Mouse (Mus musculus): ENCODE data around the gene Akap2.

The Akap2 gene

DNA sequence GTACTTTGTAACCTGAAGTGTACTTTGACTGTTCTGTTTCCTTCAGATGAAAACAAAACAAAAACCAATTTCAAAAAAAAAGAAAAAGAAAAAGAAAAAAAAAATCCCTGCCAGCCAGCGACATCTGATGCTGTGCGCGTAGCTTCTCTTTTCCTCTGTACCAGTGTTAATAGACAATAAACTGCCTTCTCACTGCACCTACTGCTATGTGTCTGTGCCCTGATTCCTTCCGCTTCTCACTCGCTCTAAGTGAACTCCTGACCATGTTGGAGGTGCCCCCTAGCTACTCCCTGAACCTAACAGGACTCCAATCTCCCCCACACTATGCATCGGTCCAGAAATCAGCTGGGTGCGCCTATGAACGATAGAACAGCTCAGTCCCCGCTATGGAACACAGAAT is at the start of gene Akap2:
TSS of gene Akap2 (plus strand) at position 304 of the 400 bp plus-strand sequence.
- in situ Hi-C loops (cut with MboI, MseI) = no loop called here

DNA sequence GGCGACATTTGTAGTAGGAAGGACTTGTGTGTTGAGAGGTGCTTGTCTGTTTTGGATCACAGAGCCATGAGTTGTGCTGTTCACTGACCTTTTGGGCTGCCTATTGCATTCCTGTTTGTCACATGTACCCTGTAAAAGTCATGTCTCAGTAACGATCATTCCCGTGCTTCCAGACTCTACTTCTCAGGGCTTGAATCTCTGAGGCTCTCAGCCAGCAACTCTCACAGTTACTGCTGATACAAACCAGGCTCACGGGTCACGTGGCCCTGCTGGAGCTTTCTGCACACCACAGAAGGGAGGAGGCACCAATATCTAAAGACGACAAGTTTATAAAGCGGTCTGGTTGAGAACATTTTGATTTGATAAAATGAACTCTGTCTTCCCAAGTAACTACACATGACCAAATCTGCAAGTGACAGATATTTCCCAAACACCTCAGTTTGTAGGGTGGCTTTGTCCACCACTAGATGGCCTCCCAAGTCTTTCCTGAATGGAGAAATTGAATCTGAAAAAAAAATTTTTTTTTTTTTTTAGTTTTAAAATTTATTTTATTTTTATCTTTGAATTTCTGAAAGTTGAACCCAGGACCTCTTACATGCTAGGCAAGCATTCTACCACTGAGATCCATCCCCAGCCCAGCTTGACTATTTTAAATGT is 46.5 kb upstream of the Akap2 start:
- in situ Hi-C loops (cut with MboI, MseI) = loop anchor here (5.0 kb wide), 1 partner anchor 211 kb away; no protein-coding TSS in a partner anchor

DNA sequence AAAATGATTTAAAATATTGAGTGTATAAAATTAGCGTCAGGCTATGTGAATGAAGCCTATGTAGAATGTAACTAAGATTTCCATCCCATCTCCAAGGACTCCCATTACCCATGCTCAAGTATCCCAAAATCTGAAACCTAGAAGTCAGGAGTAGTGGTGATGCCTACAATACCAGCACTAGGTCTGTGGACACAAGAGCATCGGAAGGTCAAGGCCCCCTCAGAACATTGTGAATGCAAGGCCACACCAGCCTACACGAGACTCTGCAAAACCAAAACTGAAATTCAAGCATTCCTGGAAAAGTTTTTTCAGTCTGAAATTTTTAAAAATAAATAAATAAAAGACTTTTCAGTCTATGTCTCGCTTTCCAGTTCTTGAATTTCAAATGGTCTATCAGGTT is 44.9 kb upstream of the Akap2 start:
- in situ Hi-C loops (cut with MboI, MseI) = loop anchor here (5.0 kb wide), 1 partner anchor 210 kb away; no protein-coding TSS in a partner anchor

DNA sequence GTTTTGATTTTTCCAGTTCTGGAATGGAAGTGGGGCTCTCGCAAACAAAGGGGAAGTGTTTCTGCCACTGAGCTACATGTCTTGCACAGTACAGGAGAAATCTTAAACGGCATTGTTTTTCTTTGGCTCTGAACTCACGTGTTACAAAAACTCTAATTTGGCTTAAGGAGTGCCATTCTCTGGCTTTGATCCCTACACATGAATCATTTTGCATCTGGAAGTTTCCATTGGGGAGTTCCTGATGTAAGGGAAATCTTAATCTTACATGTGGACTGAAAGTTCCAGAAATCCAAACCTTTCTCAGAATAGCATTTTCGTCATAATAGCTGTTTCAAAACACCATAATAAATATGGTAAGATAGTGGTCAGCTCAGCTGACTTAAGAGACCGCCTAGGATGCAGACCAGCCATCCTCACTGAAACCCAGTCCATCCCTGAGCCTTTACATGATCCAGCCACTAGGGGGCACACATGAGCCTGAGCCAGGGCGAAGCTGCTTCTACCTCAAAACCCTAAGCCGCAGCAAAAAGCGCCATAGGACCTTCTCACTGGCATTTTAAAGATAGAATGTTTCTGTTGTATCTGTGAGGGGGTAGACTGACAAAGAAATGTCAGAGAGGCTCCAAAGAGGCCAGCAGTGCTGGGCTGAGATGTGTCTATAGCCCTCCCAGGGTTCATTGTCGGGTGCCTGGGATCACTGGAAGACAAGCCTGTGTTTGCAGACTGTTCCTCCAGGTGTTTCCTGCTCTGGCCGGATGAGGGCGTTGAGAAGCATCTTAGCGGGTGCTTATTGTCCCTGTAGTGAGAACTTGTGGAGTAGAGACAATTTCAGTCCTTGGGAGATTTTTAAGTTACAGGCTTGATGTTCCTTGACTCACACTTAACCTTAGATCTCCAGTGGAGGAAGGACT is 44.2 kb upstream of the Akap2 start:
- in situ Hi-C loops (cut with MboI, MseI) = loop anchor here (5.0 kb wide), 1 partner anchor 209 kb away; no protein-coding TSS in a partner anchor

DNA sequence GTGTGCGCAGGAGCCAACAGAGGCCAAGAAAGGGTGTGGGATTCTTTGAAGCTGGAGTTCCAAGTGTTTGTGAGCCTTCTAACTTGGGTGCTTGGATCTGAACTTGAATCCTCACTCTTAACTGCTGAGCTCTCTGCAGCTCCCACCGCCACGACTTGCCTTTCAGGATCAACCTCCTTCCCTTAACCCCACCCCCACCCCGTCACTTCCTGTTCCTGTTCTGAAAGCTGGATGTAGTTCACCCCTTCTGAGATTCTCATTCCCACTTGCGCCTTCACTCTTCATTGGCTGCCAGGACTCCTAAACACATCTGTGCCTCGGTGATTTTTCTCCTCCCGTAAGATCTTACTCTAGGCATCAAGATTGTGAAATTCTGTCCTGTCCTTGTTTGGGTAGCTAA is 43.1 kb upstream of the Akap2 start:
- in situ Hi-C loops (cut with MboI, MseI) = loop anchor here (5.0 kb wide), 1 partner anchor 208 kb away; no protein-coding TSS in a partner anchor

DNA sequence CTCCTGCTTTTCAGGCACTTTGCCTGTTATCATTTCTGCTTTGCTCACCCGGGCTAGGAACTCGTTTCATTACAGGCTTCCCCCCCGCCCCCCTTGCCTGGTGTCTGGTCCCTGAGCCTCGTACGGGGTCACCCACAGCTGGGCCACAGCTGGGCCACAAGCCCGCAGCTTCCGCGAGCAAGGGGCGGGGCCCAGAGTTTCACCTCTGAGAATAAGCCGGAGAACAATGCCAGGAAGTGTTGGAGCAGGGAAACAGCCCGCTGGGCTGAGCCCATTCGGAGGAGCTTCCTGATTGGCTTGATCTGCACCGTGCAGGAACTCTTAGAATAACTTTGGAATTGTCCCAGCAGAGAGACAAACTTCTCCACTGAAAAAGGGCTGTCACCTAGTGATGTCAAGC is 42.1 kb upstream of the Akap2 start:
- in situ Hi-C loops (cut with MboI, MseI) = loop anchor here (5.0 kb wide), 1 partner anchor 102 kb away; no protein-coding TSS in a partner anchor

DNA sequence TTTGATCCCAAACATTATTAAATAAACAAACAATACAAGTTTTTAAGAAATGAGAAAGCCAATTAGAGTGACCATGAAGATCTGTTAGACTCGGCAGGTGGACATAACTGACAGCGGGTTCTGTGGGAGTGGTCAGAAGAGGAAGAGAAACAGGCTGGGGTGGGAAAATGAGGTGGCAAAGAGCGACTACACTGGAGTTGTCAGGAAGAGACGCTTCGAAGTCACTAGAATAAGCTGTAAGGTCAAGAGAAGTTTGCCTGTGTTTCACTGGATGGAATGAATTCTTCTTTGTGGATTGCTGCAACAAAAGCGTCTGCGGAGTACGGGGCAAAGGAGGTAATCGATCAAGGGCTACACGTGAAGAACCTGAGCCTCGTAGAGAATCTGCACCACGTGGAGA is 39.5 kb upstream of the Akap2 start:
- in situ Hi-C loops (cut with MboI, MseI) = loop anchor here (5.0 kb wide), 1 partner anchor 99 kb away; no protein-coding TSS in a partner anchor

DNA sequence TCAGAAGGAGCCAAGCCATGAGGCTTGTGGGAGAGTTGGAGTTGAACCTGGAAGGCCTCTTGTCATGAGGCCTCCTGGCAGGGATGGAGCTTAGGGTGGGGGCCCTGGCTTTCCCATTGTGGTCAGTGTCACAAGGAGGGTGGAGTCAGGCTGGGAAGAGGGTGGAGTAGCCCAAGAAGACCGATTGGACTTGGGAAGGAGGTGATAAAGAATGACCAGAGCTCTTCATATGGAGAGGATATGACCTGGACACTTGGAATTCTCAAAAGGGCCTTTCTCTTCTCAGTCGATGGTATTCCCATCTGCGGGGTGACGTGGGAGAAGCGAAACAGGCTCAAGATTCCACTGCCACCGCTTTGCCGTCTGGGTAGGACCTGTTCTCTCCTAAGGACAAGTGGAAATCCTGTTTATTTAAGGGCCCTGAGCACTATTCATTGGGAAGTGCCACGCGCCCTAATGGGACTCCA is 38.4 kb upstream of the Akap2 start:
- in situ Hi-C loops (cut with MboI, MseI) = loop anchor here (5.0 kb wide), 1 partner anchor 98 kb away; no protein-coding TSS in a partner anchor

DNA sequence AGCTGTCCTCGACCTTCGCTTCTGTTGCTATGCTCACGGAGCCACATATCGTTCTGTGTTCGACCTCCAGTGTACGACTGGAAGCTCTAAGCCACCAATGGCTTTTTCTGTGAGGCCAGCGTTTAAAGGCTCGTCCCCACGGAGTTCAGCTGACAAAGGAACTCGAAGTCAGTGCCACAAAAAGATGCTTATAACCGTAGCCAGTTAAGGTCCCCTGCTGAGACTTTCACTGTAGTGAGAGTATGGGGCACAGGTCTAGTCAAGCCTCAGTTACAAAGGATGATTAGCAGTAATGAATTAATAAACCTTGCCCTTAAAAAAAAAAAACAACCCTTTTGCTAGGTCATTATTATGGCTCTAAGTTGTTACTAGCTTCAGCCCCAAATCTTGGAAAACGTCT is 37.3 kb upstream of the Akap2 start:
- in situ Hi-C loops (cut with MboI, MseI) = no loop called here

DNA sequence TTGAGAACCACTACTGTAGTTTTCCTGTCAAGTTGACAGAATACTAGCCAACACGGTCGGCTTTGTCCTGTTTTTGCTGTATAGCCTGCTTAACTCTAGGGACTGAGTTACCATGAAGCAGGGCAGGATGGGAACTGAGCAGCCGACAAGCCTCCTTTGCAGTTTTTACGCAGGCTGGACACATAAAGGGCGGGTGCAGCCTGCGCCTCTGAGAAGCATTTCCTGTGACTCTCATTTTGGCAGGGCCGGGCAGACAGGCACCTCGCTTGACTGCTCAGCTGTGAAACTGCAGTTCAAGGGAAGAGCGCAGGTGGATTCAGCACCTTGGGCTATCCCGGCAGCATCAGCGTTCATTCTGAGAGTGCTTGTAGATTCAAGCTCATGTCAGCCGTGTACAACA is 35.9 kb upstream of the Akap2 start:
- in situ Hi-C loops (cut with MboI, MseI) = no loop called here

DNA sequence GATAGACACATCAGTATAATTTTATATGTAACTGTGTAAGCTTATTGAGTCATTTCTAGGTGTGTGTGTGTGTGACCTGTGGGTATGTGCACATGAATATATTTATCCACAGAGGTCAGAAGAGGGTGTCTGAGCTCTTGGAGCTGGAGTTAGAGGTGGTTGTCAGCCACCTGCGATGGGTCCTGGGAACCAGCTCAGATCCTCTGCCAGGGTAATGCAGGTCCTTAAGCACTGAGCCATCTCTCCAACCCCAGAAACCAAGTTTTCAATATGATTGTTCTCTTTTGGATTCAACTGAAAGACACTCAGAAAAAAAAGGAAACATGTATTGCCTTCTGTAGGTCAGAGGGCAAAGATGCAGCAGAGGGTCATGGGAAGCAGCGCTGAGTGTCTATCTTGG is 35.1 kb upstream of the Akap2 start:
- in situ Hi-C loops (cut with MboI, MseI) = no loop called here

DNA sequence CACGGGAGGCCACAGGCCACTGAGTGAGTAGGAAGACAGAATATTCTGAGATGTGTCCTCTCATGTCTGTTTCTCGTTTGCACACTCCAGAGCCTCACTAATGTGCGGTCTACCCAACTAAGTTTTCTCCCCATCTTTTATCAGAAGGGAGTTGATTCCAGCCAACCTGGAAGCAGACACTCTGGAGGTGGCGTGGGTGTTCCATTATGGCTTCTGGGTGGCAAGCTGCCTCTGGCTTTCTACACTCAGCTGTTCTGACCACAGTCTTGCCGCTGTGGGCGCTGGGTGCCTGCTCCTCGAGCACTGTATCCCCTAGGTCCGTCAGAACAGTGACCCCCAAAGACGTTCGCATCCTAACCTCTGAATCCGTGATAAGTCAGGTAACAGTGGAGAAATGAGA is 34.5 kb upstream of the Akap2 start:
- in situ Hi-C loops (cut with MboI, MseI) = no loop called here

DNA sequence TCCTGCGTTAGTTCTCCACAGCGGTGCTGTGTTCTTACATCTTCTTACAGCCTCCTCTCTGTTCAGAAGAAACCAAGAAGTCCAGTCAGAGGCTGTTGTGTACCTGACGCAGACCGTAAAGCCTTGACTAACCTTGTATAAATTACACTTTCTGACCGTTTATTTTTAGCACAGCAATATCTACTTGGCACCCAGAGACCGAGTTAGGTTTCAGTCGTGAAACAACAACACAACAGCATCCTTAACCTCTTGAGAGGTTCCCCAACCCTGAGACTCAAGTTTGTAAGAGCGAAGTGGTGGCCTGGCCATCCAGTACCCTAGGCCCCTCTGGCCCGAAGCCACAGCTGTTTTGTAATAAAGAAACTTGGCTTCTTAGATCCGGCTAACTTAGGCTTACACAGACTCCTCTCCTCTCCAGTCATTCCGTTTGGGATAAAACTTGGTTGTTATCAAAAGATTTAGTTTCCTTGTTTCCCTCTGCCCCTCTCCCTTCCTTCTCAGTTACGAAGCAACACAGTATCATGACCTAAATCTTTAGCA is 32.7 kb upstream of the Akap2 start:
- in situ Hi-C loops (cut with MboI, MseI) = no loop called here

DNA sequence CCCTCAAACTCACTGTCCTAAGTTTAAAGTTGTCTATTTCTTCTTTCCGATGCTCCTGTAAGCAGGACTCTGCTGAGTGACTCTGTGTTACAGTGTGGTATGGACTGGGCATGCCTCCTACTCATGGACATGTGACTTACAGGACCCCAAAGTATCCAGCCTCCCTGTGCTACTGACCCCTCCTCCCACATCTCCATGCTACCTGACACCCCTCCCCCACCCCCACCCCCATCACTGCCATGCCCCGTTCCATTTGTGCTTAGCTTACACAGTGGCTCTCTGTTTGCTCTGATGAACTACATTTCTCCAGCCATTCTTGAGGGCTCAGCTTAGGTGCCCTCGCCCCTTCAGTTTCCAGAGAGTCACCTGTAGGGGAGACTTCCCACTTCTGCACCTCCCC is 30.7 kb upstream of the Akap2 start:
- in situ Hi-C loops (cut with MboI, MseI) = no loop called here

DNA sequence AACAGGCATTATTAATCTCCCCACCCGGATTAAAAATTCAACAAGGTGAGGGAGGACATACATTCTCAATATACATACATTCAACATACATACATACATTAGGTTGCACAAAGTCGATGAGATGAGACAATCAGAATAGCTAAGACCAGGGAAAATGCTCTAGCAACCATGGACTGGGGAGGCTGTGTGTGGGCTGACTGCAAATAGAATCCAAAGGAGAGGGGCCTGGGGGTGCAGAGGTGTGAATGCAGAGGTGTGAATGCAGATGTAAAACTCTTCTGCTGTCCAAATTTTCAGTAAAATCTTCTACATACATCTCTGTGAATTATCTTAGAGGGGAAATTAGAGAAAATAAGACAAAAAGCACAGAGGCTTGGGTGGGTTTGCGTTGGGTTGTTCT is 29.9 kb upstream of the Akap2 start:
- in situ Hi-C loops (cut with MboI, MseI) = no loop called here

DNA sequence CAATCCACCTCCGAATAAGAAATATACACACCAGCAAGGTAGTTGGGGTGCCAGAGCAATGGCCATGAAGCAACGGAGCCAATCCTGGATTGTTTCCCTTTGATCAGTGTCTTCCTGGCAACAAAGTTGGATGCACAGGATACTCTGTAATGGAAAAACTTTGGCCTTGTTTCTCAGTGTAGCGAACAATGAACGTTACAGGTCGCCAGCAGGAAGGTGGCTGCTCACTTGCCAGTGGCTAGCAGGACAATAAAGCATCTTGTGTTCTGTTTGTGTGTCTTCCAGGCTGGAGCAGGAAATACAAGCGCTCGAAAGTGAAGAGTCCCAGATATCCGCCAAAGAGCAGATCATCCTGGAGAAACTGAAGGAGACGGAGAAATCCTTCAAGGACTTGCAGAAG is 29.3 kb upstream of the Akap2 start:
- in situ Hi-C loops (cut with MboI, MseI) = no loop called here

DNA sequence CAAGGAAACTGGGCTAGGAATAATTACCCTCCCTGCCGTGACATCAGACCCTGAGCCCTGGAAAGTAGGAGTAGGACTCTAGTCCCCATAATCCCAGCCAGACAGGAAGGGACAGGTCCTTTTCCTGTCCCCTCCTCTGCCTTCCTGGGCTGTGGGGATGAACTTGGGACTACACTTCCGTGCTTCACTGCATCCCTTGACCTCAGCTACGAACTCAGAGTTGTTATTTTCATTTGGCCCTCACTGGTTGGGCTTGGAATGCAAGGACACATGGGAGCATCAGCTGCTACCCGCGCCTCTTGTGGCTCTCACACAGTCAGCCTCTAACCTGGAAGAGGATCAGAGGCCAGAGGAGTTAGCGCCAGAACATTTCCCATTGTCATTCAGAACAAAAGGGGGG is 27.5 kb upstream of the Akap2 start:
- in situ Hi-C loops (cut with MboI, MseI) = no loop called here

DNA sequence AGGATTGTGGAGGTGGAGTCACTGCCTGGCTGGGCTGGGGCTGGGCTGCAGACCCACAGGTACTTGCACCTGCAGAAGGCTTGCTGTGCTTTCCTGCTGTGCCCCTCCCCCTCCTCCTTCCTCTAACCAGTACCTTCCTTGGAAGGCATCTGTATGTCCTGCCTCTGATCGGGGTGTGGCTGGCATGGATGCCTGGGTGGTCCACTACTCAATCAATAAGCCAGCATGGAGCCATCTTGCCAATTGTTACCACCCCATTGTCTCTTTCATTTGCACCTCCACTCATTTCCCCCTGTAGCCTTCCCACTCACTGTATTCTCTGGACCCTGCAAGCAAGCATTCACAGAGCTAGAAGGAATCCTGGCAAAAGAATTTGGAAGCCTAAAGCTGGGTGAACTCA is 26.7 kb upstream of the Akap2 start:
- in situ Hi-C loops (cut with MboI, MseI) = no loop called here

DNA sequence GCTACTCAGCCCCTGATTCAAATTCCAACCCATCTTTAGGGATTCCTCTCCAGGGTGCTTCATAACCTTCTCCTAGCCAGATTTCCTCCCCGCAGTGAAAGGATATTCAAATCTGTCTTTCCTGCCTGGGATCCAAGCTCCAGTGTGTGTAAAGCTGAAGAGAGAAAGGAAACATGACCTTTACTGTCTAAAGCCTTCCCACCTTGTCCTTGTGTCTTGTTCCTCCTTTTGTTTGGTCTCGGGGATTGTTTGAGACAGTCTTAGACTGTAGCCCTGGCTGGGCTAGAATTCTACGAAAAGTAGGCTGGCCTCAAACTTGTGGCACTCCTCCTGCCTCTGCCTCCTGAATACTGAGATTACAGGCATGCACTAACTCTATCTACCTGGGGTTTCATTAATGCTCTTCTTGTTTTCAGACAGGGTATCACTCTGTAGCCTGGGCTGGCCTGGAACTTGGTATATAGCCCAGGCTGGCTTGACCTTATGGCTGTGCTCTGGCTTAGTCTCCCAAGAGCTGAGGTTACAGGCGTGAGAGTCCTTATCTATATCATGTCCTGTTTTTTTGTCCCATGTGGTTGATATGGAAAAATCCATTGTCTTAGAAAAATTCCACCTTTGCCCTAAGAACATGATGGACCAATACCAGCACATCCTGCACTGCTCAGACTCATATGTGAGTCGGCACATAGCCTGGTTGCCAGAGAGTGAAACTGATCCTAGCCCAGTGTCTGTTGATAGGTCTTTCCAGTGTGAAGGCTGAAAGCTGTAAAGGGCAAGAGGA is 22.9 kb upstream of the Akap2 start:
- in situ Hi-C loops (cut with MboI, MseI) = no loop called here

DNA sequence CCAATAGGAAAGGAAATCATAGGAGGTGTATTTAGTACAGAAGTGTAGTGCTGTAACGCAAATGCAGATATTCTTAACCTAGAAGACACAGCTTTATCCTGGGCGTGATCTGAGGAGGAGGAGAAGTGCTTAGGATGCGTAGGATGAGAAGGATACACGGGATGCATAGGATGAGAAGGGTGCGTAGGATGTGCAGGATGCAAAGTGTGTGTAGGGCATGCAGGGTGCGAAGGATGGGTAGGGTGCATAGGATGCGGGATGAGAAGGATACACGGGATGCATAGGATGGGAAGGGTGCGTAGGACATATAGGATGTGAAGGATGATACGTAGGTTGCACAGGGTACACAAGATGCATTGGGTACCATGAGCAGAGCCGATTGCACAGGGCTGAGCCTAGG is 20.5 kb upstream of the Akap2 start:
- in situ Hi-C loops (cut with MboI, MseI) = no loop called here

DNA sequence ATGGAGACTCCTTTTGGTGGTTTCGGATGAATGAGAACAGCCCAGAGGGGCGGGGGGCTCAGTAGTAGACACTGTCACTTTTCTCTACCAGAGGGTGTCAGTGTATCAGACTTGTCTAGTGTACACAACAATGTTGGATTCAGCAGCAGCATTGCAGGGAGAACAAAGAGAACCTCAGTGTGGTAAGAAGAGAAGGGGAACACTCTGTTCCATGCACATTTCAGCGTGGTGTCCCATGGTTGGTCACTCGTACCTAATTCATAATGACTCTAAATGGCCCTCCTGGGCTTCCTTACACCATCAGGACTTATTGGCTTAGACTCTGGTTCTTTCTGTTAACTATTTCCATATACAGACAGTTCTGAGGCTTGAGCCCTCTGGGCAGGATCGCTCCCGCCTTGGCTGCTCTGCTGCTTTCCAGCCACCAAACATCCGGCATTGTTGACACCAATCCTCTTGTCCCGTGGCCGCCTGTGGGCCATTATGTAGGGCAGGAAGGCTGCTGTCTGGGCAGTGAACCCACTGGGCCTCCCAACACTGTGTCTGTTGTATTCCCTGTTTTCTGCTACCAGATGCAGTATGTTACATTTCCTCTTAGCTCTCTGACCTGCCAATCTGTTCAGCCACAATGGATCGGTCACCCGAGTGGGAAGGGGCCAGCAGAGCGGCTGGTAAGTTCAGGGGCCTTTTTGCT is 19.4 kb upstream of the Akap2 start:
- in situ Hi-C loops (cut with MboI, MseI) = no loop called here
